Mouse (Mus musculus): Measurements from ENCODE around the gene Foxn3. TPM values are rescaled to one million over a fixed set of nuclear protein-coding genes. Genes with fewer than 3 reads are reported as not detected.

The Foxn3 gene
- total RNA-seq, 2 experiments from 2014 or later = 128 to 143 TPM

- DNase-seq = no peak
- intact Hi-C loops (cut with DNase I) = no loop called here
Measured at GRCm38 (mm10) chr12:99311303-99311702, 252.1 kb downstream of the Foxn3 start.

- intact Hi-C loops (cut with DNase I) = no loop called here
- DNase-seq = no peak
Measured at GRCm38 (mm10) chr12:99309937-99310336, 253.4 kb downstream of the Foxn3 start.

- intact Hi-C loops (cut with DNase I) = no loop called here
- DNase-seq = no peak
Measured at GRCm38 (mm10) chr12:99308541-99309089, 254.8 kb downstream of the Foxn3 start.

- intact Hi-C loops (cut with DNase I) = no loop called here
- DNase-seq = no peak
Measured at GRCm38 (mm10) chr12:99306536-99307204, 256.7 kb downstream of the Foxn3 start.

GRCm38 (mm10) chr12:99305784-99306535, 257.4 kb downstream of the Foxn3 start:
- DNase-seq = peak; percentile 50 to 62
- intact Hi-C loops (cut with DNase I) = no loop called here

GRCm38 (mm10) chr12:99305324-99305723, 258.1 kb downstream of the Foxn3 start:
- DNase-seq = no peak
- intact Hi-C loops (cut with DNase I) = no loop called here

GRCm38 (mm10) chr12:99304056-99304455, 259.3 kb downstream of the Foxn3 start:
- no peak for DNase-seq
- intact Hi-C loops (cut with DNase I) = no loop called here

- intact Hi-C loops (cut with DNase I) = no loop called here
- no peak for DNase-seq
Measured at GRCm38 (mm10) chr12:99303581-99303980, 259.8 kb downstream of the Foxn3 start.

- DNase-seq = no peak
- intact Hi-C loops (cut with DNase I) = no loop called here
Measured at GRCm38 (mm10) chr12:99299900-99300299, 263.5 kb downstream of the Foxn3 start.

- DNase-seq = no peak
- intact Hi-C loops (cut with DNase I) = no loop called here
Measured at GRCm38 (mm10) chr12:99298851-99299600, 264.4 kb downstream of the Foxn3 start.

GRCm38 (mm10) chr12:99298242-99298641, 265.1 kb downstream of the Foxn3 start:
- DNase-seq = no peak
- intact Hi-C loops (cut with DNase I) = no loop called here

GRCm38 (mm10) chr12:99297792-99298191, 265.6 kb downstream of the Foxn3 start:
- no peak for DNase-seq
- intact Hi-C loops (cut with DNase I) = no loop called here

GRCm38 (mm10) chr12:99293532-99293931, 269.9 kb downstream of the Foxn3 start:
- DNase-seq = no peak
- intact Hi-C loops (cut with DNase I) = no loop called here

- intact Hi-C loops (cut with DNase I) = no loop called here
- DNase-seq = no peak
Measured at GRCm38 (mm10) chr12:99292152-99292551, 271.2 kb downstream of the Foxn3 start.

- DNase-seq = no peak
- intact Hi-C loops (cut with DNase I) = no loop called here
Measured at GRCm38 (mm10) chr12:99287081-99287480, 276.3 kb downstream of the Foxn3 start.

- intact Hi-C loops (cut with DNase I) = no loop called here
- DNase-seq = no peak
Measured at GRCm38 (mm10) chr12:99286662-99287061, 276.7 kb downstream of the Foxn3 start.

GRCm38 (mm10) chr12:99285656-99286055, 277.7 kb downstream of the Foxn3 start:
- DNase-seq = no peak
- intact Hi-C loops (cut with DNase I) = no loop called here

- intact Hi-C loops (cut with DNase I) = no loop called here
- no peak for DNase-seq
Measured at GRCm38 (mm10) chr12:99285199-99285598, 278.2 kb downstream of the Foxn3 start.

- no peak for DNase-seq
- intact Hi-C loops (cut with DNase I) = no loop called here
Measured at GRCm38 (mm10) chr12:99284419-99285069, 278.8 kb downstream of the Foxn3 start.

GRCm38 (mm10) chr12:99280826-99281225, 282.6 kb downstream of the Foxn3 start:
- DNase-seq = no peak
- intact Hi-C loops (cut with DNase I) = no loop called here

- intact Hi-C loops (cut with DNase I) = no loop called here
Measured at GRCm38 (mm10) chr12:99280291-99280690, 283.1 kb downstream of the Foxn3 start.

More at GRCm38 (mm10) chr12:99280291-99280690, 283.1 kb downstream of the Foxn3 start:
- no peak for DNase-seq

All from heart, postnatal 10 days (tissue).